Mouse (Mus musculus) layer of hippocampus, adult 2 months (tissue): ENCODE results near the gene Degs2. TPM values are rescaled to one million over a fixed set of nuclear protein-coding genes. Genes with fewer than 3 reads are reported as not detected.
"Not testable (repeated sequence)": the region's sequence is repeated elsewhere in the genome, so short reads cannot be mapped to it uniquely, and the experiment has no call there.

Source experiments
- DNase-seq, 2 experiments: peaks; one replicate each; pipeline ENCODE4 v3.0.0; 2022; ENCODE audit warnings: low spot score in 2 of 2
- H3K27ac ChIP-seq: fragments of 200-600 bp; 2 replicates; pipeline ENCODE4 v1.8.1; 2022
- H3K4me3 ChIP-seq: fragments of 200-600 bp; 2 replicates; pipeline ENCODE4 v1.8.1; 2022; ENCODE audit warnings: mild to moderate bottlenecking
- CTCF ChIP-seq: fragments of 200-600 bp; conservative IDR thresholded peaks from 2 replicates; pipeline ENCODE4 v1.8.1; 2022; ENCODE audit warnings: antibody characterized with exemption, mild to moderate bottlenecking, moderate library complexity
- total RNA-seq, 2 experiments: library from RNA; stranded (reverse); gene quantifications; 2 replicates each; pipeline ENCODE4 v1.2.3; 2021

Gene Degs2
- total RNA-seq, 2 experiments from 2014 or later, result 3.7 to 5.4 TPM

DNA sequence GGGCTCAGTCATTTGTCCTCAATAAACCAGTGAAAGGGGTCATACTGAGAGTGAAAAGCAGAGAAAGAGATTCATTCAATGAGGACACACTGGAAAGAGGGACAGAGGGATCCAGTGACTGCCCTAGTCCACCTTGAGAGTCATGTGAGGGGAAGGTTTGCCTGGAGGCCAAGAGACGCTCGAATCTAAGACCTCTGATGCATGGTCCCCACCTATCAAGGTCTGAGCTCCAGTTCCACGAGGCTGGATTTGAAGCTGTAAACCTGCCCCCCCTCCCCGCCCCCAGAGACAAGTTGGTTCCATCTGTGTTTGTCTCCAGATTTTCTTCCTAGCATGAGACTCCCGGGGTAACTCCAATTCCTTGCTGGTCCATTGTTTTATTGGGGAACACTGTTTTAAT lies 13.7 kb upstream of the Degs2 start:
- DNase-seq, result no peak
- TF ChIP-seq CTCF, result no peak
- Histone ChIP-seq H3K27ac (no peak overlapping the region), H3K4me3 (no peak overlapping the region)

DNA sequence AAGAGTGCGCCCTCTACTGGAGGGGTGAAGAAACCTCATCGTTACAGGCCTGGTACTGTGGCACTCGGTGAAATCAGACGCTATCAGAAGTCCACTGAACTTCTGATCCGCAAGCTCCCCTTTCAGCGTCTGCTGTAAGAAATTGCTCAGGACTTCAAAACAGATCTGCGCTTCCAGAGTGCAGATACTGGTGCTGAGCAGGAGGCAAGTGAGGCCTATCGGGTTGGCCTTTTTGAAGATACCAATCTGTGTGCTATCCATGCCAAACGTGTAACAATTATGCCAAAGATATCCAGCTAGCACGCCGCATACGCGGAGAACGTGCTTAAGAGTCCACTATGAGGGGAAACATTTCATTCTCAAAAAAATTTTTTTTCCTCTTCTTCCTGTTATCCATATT lies 11.9 kb upstream of the Degs2 start:
- not testable (repeated sequence) for H3K4me3 ChIP-seq
- TF ChIP-seq CTCF, result peak; percentile 26; the same call in 1 of the 2 replicates

GRCm38 (mm10) chr12:108712481-108712880 lies 10.4 kb upstream of the Degs2 start:
- TF ChIP-seq CTCF, result no peak
- no peak for DNase-seq
- Histone ChIP-seq H3K4me3 (no peak overlapping the region), H3K27ac (no peak overlapping the region)

More for the DNA sequence above, 11.9 kb upstream of the Degs2 start:
- not testable (repeated sequence) for DNase-seq, H3K27ac ChIP-seq

- DNase-seq, result no peak
- Histone ChIP-seq H3K4me3 (no peak overlapping the region), H3K27ac (no peak overlapping the region)
- no peak for TF ChIP-seq CTCF
Observed at GRCm38 (mm10) chr12:108710861-108711615, 8.9 kb upstream of the Degs2 start.

- no peak for DNase-seq
- TF ChIP-seq CTCF, result no peak
- H3K27ac ChIP-seq, result no peak overlapping the region
- H3K4me3 ChIP-seq, result no peak overlapping the region
Observed at GRCm38 (mm10) chr12:108709964-108710765, 8.1 kb upstream of the Degs2 start.

- DNase-seq, result no peak
- H3K27ac ChIP-seq, result no peak overlapping the region
- no peak for TF ChIP-seq CTCF
- H3K4me3 ChIP-seq, result no peak overlapping the region
Observed at GRCm38 (mm10) chr12:108709386-108709785, 7.3 kb upstream of the Degs2 start.

DNA sequence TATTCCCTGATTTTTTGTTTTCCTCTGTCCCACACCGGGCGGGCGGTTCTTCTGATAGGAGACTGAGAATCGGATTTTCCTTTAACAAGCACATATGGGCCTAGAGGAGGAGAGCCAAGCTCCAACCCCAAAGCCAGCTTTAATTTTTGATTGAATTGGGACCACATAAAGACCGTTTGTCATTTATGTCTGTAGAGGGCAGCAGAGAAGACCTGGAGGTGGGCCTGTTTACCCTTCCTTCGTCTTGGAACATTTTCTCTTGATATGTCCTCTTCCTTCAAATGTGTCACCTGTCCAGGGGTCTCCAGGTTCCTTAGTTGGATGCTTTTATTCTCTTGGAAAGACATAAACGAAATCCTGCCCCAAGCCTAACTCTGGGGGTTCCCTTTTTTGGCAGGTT lies 4.0 kb upstream of the Degs2 start:
- TF ChIP-seq CTCF, result peak; percentile 70
- no peak for DNase-seq
- no peak overlapping the region for H3K4me3 ChIP-seq
- H3K27ac ChIP-seq, result no peak overlapping the region

DNA sequence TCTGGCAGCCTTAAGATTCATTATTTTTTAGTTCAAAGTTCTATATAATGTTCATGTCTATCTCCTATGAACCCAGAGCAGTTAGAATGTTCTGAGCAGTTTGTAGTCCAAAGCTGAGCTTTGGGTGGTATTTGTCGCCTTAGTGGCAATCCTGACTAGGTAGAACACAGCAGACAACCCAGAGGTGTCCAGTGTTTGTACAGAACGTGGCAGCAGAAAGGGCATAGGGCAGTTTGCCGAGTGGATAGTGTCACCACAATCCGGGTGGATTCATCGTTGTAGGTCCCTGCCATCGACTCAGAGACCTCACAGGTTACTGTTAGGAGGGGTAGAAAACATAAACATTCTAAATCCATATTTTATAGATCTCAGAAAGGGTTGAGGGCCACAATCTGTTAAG lies 3.4 kb upstream of the Degs2 start:
- no peak for TF ChIP-seq CTCF
- no peak overlapping the region for H3K27ac ChIP-seq
- no peak overlapping the region for H3K4me3 ChIP-seq
- DNase-seq, result no peak

GRCm38 (mm10) chr12:108701221-108701620 lies 894 bp downstream of the Degs2 start:
- Histone ChIP-seq H3K27ac (peak overlapping the region; percentile 62; the same call in 1 of the 2 replicates), H3K4me3 (peak overlapping the region; percentile 38)
- DNase-seq, result no peak
- no peak for TF ChIP-seq CTCF

GRCm38 (mm10) chr12:108700037-108700436 lies 2.1 kb downstream of the Degs2 start:
- H3K4me3 ChIP-seq, result peak overlapping the region; percentile 6; the same call in 1 of the 2 replicates
- H3K27ac ChIP-seq, result peak overlapping the region; percentile 68
- no peak for TF ChIP-seq CTCF
- DNase-seq, result no peak

GRCm38 (mm10) chr12:108699576-108699975 lies 2.5 kb downstream of the Degs2 start:
- DNase-seq, result no peak

DNA sequence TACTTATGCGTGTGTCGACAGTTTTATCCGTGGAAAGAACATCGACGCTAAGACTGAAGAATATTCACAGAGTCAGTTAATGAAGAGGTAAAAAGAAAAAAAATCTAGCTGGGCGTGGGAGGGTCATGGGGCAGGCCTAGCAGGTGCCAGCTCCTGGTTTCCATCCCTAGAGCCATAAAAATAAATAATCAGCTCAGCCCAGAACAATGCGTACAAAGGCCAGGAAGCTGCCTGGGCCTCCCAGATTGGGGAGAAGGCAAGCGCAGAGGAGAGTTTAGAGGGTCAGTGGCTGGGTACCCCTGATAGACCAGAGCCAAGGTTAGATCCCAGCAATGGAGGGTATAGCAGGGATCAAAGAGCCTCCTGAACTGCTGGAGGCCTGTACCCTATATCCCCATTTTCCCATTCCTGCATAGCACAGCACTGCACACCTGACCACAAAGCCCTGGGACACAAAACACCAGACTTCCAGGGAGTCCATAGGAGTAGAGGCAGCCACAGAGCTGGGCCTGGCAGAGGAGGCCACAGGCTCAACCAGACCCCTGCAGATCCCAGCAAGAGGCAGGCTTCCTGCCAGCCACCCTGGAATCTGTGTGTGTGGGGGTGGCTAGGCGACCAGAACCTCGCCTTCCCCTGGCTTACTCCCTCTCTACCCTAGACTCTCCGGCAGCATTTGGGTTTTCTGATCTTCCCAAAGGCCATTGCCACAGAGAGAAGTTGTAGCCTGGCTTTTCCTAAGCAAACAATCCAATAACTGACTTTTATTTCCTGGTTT lies 3.2 kb downstream of the Degs2 start:
- H3K4me3 ChIP-seq, result no peak overlapping the region
- TF ChIP-seq CTCF, result no peak
- peak overlapping the region; percentile 75 for H3K27ac ChIP-seq
- no peak for DNase-seq

More at GRCm38 (mm10) chr12:108699576-108699975, 2.5 kb downstream of the Degs2 start:
- no peak for TF ChIP-seq CTCF
- Histone ChIP-seq H3K27ac (peak overlapping the region; percentile 68), H3K4me3 (no peak overlapping the region)

DNA sequence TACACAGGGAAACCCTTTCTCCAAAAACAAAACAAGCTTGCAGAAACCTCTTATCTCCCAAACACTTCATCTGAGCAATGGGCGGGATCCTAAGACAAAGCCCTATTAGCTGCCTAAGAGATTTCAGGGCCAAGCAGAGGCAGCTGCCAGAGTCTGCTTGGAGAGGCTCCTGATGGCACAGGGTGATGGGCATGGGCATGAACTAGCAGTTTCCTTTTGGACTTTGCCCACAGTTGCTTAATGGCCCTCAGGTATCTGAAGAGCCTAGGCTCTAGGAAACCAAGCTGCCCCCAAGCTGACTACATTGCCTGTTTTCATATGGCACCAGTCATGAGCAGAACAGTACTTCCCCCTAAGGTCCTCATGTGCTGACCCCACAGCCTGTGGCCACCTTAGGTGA lies 7.9 kb downstream of the Degs2 start:
- H3K27ac ChIP-seq, result no peak overlapping the region
- no peak for TF ChIP-seq CTCF
- DNase-seq, result no peak
- H3K4me3 ChIP-seq, result no peak overlapping the region
